In genomic region chr4:9770372-9771102, GRCm38 (mm10) we compare ENCODE assay signal across 8 mouse cellular contexts.
A peak's percentile ranks its signal among the peaks of the same experiment; 100 is the strongest.
DNase-seq lines count a peak whose midpoint lies in the region; ATAC-seq and TF ChIP-seq lines count a peak whose summit lies in the region.

No protein-coding gene starts in this region.

- H3K4me2 ChIP-seq in embryonic facial prominence, embryonic 14.5 days (ENCODE audit: low read depth, low read length), result peak overlapping the region; percentile 95

- TF ChIP-seq POLR2A in bone marrow macrophage, adult 2 months (IDR thresholded peaks at IDR 0.05; ENCODE audit: borderline replicate concordance, low read depth, low read length), result no peak
- TF ChIP-seq POLR2A in liver, adult 2 months (IDR thresholded peaks at IDR 0.05; ENCODE audit: extremely low read depth, insufficient read depth, low read length), result no peak

- H3K9me3 ChIP-seq in embryonic facial prominence, embryonic 14.5 days (ENCODE audit: control insufficient read depth, low read length), result no peaks in the 10 kb centered on the region

- H3K79me2 ChIP-seq in liver, adult 2 months (ENCODE audit: control insufficient read depth, insufficient read depth, low read length), result no peaks in the 10 kb centered on the region

- WGBS in embryonic facial prominence, embryonic 14.5 days, result 2% methylated on average over 38 of the region's 38 CpGs
- WGBS in liver, adult 2 months, result 2% methylated on average over 38 of the region's 38 CpGs

- ATAC-seq in embryonic facial prominence, embryonic 14.5 days (ENCODE audit: low read depth), result peak; percentile 92
- ATAC-seq in monocyte, adult 5-6 weeks (replicated peaks; ENCODE audit: insufficient number of reproducible peaks, low FRiP score, low TSS enrichment, poor library complexity, severe bottlenecking), result peak; percentile 68

- DNase-seq in CD4-positive helper T cell, adult 2 months (ENCODE audit: low read depth, low spot score), result peak; percentile 25
- DNase-seq in embryonic facial prominence, embryonic 14.5 days (ENCODE audit: low spot score), result peak; percentile 78
- peak; percentile 64 to 73 for DNase-seq in heart, adult 9 months (ENCODE audit: low spot score in 2 of 2)
- DNase-seq in kidney, adult 9 months, result peak; percentile 75
- DNase-seq in liver, adult 2 months (ENCODE audit: extremely low read depth, low read depth, low spot score), result peak; percentile 78
- DNase-seq in splenic B cell, adult 2 months (ENCODE audit: low read depth, low spot score), result peak; percentile 54

- peaks cover 8% of the 10 kb centered on the region for H3K4me1 ChIP-seq in bone marrow macrophage, adult 2 months (ENCODE audit: control insufficient read depth, insufficient read depth, low read length)
- no peaks in the 10 kb centered on the region for H3K4me1 ChIP-seq in embryonic facial prominence, embryonic 14.5 days (ENCODE audit: control insufficient read depth, insufficient read depth, low read length)
- no peaks in the 10 kb centered on the region for H3K4me1 ChIP-seq in liver, adult 2 months (ENCODE audit: control insufficient read depth, insufficient read depth, low read length)

- peak overlapping the region; percentile 43 for H3K27ac ChIP-seq in bone marrow macrophage, adult 2 months (ENCODE audit: insufficient read depth, low read depth, low read length)
- H3K27ac ChIP-seq in embryonic facial prominence, embryonic 14.5 days (replicated peaks; ENCODE audit: low read depth, low read length), result peak overlapping the region; percentile 81
- peak overlapping the region; percentile 86 for H3K27ac ChIP-seq in liver, adult 2 months (replicated peaks; ENCODE audit: insufficient read depth, low read depth, low read length)

- peak overlapping the region; percentile 59 for H3K4me3 ChIP-seq in bone marrow macrophage, adult 2 months (ENCODE audit: insufficient read depth, low read length)
- peak overlapping the region; percentile 62 for H3K4me3 ChIP-seq in embryonic facial prominence, embryonic 14.5 days (ENCODE audit: low read depth, low read length)
- H3K4me3 ChIP-seq in liver, adult 2 months (ENCODE audit: insufficient read depth, low read depth, low read length), result peak overlapping the region; percentile 84

- H3K27me3 ChIP-seq in embryonic facial prominence, embryonic 14.5 days (replicated peaks; ENCODE audit: control insufficient read depth, insufficient read depth, low read length), result no peaks in the 10 kb centered on the region
- no peaks in the 10 kb centered on the region for H3K27me3 ChIP-seq in liver, adult 2 months (ENCODE audit: control insufficient read depth, insufficient read depth, low read length)
- H3K27me3 ChIP-seq in splenic B cell, adult 2 months (ENCODE audit: control insufficient read depth, insufficient read depth, low read length, poor library complexity, severe bottlenecking), result no peaks in the 10 kb centered on the region

- peak; percentile 29; the same call in 1 of the 2 replicates for TF ChIP-seq CTCF in bone marrow macrophage, adult 2 months (IDR thresholded peaks at IDR 0.05; ENCODE audit: low read depth, low read length)
- TF ChIP-seq CTCF in liver, adult 2 months (IDR thresholded peaks at IDR 0.05; ENCODE audit: low read depth, low read length), result peak; percentile 43; the same call in 1 of the 2 replicates

- peak overlapping the region; percentile 77 for H3K9ac ChIP-seq in embryonic facial prominence, embryonic 14.5 days (ENCODE audit: low read depth, low read length)
- peak overlapping the region; percentile 78 for H3K9ac ChIP-seq in liver, adult 2 months (ENCODE audit: low read depth, low read length)

- H3K36me3 ChIP-seq in embryonic facial prominence, embryonic 14.5 days (ENCODE audit: control insufficient read depth, insufficient read depth, low read length), result no peaks in the 10 kb centered on the region
- no peaks in the 10 kb centered on the region for H3K36me3 ChIP-seq in liver, adult 2 months (ENCODE audit: control insufficient read depth, insufficient read depth, low read length)
- no peaks in the 10 kb centered on the region for H3K36me3 ChIP-seq in splenic B cell, adult 2 months (ENCODE audit: control insufficient read depth, insufficient read depth, low read length, poor library complexity, severe bottlenecking)

Comparison
In these comparisons a context has a peak if more than half of its experiments do, and no peak if none do; other contexts are left out.
1. Peak in every context shown above with its lines: DNase-seq, ATAC-seq, H3K4me3 ChIP-seq and H3K27ac ChIP-seq.
2. DNase-seq: peak in every context shown above with its lines; median percentile 78 in embryonic facial prominence, embryonic 14.5 days; 78 in liver, adult 2 months; 75 in kidney, adult 9 months; 68 in heart, adult 9 months; 54 in splenic B cell, adult 2 months; 25 in CD4-positive helper T cell, adult 2 months.